Mouse (Mus musculus): ENCODE data around the gene Sds. TPM values are rescaled to one million over a fixed set of nuclear protein-coding genes. Genes with fewer than 3 reads are reported as not detected.

Sds gene
- total RNA-seq (2021), result under 1 TPM in 1 of 2 experiments, not detected in 1; 0.20 TPM
- long read RNA-seq, experiment 1, result 0 reads
- long read RNA-seq, experiment 2, result 0 reads

GRCm38 (mm10) chr5:120476296-120476695, at the start of gene Sds:
Gene Sds (plus strand): TSS chr5:120476526.
- no peak for DNase-seq
- intact Hi-C loops (cut with DNase I), result no loop called here

GRCm38 (mm10) chr5:120426572-120426971, 49.8 kb upstream of the Sds start:
- intact Hi-C loops (cut with DNase I), result no loop called here
- DNase-seq, result no peak

- intact Hi-C loops (cut with DNase I), result no loop called here
- DNase-seq, result no peak
These were observed 48.8 kb upstream of the Sds start for GRCm38 (mm10) chr5:120427451-120427938.

GRCm38 (mm10) chr5:120428189-120428838, 48.0 kb upstream of the Sds start:
- intact Hi-C loops (cut with DNase I), result no loop called here
- DNase-seq, result no peak

- intact Hi-C loops (cut with DNase I), result no loop called here
- DNase-seq, result no peak
These were observed 47.3 kb upstream of the Sds start for GRCm38 (mm10) chr5:120428990-120429389.

GRCm38 (mm10) chr5:120429692-120430091, 46.6 kb upstream of the Sds start:
- intact Hi-C loops (cut with DNase I), result no loop called here
- no peak for DNase-seq

GRCm38 (mm10) chr5:120431001-120431583, 45.2 kb upstream of the Sds start:
- DNase-seq, result no peak
- intact Hi-C loops (cut with DNase I), result no loop called here

GRCm38 (mm10) chr5:120431649-120432485, 44.5 kb upstream of the Sds start, which contains the start of gene Lhx5:
Gene Lhx5 (plus strand): TSS chr5:120431699.
- intact Hi-C loops (cut with DNase I), result no loop called here
- no peak for DNase-seq

- intact Hi-C loops (cut with DNase I), result no loop called here
- DNase-seq, result no peak
These were observed 43.8 kb upstream of the Sds start for GRCm38 (mm10) chr5:120432486-120433015.

GRCm38 (mm10) chr5:120433135-120433760, 43.1 kb upstream of the Sds start:
- intact Hi-C loops (cut with DNase I), result no loop called here
- no peak for DNase-seq

GRCm38 (mm10) chr5:120434231-120434735, 42.0 kb upstream of the Sds start:
- intact Hi-C loops (cut with DNase I), result no loop called here
- DNase-seq, result no peak

GRCm38 (mm10) chr5:120435006-120435681, 41.2 kb upstream of the Sds start:
- intact Hi-C loops (cut with DNase I), result no loop called here
- DNase-seq, result no peak

- intact Hi-C loops (cut with DNase I), result no loop called here
- no peak for DNase-seq
These were observed 40.4 kb upstream of the Sds start for GRCm38 (mm10) chr5:120435731-120436501.

- intact Hi-C loops (cut with DNase I), result no loop called here
- no peak for DNase-seq
These were observed 39.3 kb upstream of the Sds start for GRCm38 (mm10) chr5:120436885-120437495.

- intact Hi-C loops (cut with DNase I), result no loop called here
- DNase-seq, result no peak
These were observed 38.8 kb upstream of the Sds start for GRCm38 (mm10) chr5:120437539-120437938.

- no peak for DNase-seq
- intact Hi-C loops (cut with DNase I), result no loop called here
These were observed 38.3 kb upstream of the Sds start for GRCm38 (mm10) chr5:120437986-120438385.

GRCm38 (mm10) chr5:120438469-120438868, 37.9 kb upstream of the Sds start:
- intact Hi-C loops (cut with DNase I), result no loop called here
- no peak for DNase-seq

- no peak for DNase-seq
- intact Hi-C loops (cut with DNase I), result no loop called here
These were observed 37.2 kb upstream of the Sds start for GRCm38 (mm10) chr5:120438991-120439710.
